Mouse (Mus musculus) spleen, postnatal 14 days (tissue): ENCODE measurements at regions not wholly inside any gene's neighbourhood (a gene's known extent, or its start where the extent isn't known, plus 50 kb on each side); places are given as distances from the start of the nearest gene placed in this dataset.
"Not testable (repeated sequence)": the region's sequence is repeated elsewhere in the genome, so short reads cannot be mapped to it uniquely, and the experiment has no call there.

ENCODE experiments used
- DNase-seq, 2 experiments: peaks; one replicate each; pipeline ENCODE4 v3.0.0; 2021 to 2022; ENCODE audit warnings: low spot score in 2 of 2

DNA sequence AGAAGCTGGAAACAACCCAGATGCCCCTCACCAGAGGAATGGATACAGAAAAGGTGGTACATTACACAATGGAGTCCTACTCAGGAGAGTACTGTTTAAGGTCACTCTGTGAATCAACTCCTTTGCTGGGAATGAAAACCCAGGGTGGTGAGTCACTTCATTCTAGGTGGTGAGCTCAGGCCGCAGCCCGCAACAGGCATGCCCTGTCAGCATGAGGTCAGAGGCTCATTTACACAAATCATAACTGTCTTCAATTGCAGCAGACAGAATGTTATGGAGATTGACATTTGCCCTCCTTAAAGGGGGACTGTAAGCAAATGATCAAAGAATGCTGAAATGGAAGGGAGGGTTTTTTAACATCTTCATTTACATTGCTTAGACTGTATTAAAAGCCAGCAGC is 405.1 kb downstream of the Gja1 start:
- no peak for DNase-seq

- no peak for DNase-seq
These were observed 406.8 kb downstream of the Gja1 start for GRCm38 (mm10) chr10:56783941-56784340.

DNA sequence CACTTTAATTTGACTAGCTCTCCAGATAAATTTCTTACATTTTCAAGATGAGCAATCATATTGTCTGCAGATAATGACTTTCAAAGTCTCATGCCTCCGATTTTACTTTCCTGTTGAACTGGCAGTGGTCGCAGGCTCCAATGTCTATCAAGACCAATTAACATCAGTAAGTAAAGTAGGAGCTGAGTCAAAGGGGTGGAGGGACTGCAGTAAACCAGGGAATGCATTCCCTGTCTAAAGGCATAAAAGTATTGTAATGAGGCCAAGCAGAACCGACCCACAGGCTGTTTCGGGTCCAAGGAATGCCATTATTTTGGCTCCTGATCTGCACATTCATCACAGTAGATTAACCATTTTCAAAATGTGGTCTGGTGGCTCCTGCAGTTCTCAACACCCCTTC is 411.0 kb downstream of the Gja1 start:
- no peak for DNase-seq

DNA sequence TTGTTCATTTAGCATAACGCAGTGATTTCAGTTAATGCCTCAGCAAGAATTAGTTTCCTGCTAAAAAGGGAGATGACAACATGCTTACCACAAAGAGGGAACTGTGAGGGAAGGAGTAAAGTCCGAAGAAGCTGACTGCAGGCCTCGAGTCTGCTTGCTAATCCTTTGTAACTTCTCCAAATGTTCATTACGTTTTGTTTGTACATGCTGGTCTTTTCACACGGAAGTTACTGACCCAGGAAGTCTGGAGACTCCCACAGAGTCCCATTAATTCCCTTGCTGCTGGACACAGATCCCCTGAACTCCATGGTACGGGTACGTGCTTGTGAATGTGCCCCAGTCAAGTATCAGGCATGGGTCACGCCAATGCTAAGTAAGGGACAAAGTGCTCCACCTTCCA is 415.9 kb downstream of the Gja1 start:
- DNase-seq = no peak

- DNase-seq = no peak
These were observed 418.3 kb downstream of the Gja1 start for GRCm38 (mm10) chr10:56795396-56795795.

GRCm38 (mm10) chr10:56799307-56799706 is 422.2 kb downstream of the Gja1 start:
- no peak for DNase-seq

GRCm38 (mm10) chr10:56799745-56800144 is 422.6 kb downstream of the Gja1 start:
- no peak for DNase-seq

GRCm38 (mm10) chr10:56809006-56809405 is 431.9 kb downstream of the Gja1 start:
- no peak for DNase-seq

- DNase-seq = no peak
These were observed 445.0 kb downstream of the Gja1 start for GRCm38 (mm10) chr10:56822158-56822557.

DNA sequence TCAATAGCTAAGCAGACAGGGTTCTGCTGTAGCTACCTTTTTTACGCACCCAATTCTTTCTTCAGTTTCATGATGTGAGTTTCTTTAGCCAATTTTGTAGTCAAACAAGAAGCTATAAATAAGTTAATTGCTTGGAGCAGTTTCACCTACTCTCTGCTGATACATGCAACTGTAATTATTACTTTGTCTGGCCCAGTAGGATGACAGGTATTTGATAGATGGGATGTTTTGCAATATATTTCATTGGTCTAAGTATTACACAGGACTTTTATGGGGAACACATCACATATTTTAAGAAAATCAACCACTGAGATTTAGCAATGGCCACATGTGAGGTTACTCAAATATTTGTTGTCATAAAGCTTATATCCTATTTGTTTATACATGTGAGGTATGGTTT is 454.2 kb downstream of the Gja1 start:
- no peak for DNase-seq

- DNase-seq = no peak
These were observed 454.8 kb downstream of the Gja1 start for GRCm38 (mm10) chr10:56831966-56832365.

- no peak for DNase-seq
These were observed 459.0 kb downstream of the Gja1 start for GRCm38 (mm10) chr10:56836130-56836529.

GRCm38 (mm10) chr10:56839006-56839495 is 461.9 kb downstream of the Gja1 start:
- DNase-seq = no peak

GRCm38 (mm10) chr10:56839545-56839944 is 462.4 kb downstream of the Gja1 start:
- no peak for DNase-seq

- DNase-seq = no peak
These were observed 463.6 kb downstream of the Gja1 start for GRCm38 (mm10) chr10:56840732-56841131.

- no peak for DNase-seq
These were observed 464.4 kb downstream of the Gja1 start for GRCm38 (mm10) chr10:56841486-56841885.

DNA sequence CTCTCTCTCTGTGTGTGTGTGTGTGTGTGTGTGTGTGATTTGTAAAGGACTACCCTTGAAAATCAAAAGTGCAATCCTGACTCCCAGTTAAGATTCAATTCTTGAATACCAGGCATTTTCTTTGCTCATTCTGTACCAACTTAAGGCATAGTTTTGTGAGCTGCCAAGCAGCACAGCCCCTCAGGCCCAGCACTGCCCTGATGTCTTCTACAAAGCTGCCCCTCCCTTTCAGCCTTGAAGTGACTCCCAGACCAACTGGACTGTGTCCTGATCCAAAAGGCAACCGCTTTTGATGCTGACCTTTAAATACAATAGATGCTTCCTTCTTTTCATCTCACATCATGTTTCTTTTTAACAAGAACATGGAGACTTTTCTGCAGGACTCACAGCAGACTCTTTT is 464.8 kb downstream of the Gja1 start:
- no peak for DNase-seq

DNA sequence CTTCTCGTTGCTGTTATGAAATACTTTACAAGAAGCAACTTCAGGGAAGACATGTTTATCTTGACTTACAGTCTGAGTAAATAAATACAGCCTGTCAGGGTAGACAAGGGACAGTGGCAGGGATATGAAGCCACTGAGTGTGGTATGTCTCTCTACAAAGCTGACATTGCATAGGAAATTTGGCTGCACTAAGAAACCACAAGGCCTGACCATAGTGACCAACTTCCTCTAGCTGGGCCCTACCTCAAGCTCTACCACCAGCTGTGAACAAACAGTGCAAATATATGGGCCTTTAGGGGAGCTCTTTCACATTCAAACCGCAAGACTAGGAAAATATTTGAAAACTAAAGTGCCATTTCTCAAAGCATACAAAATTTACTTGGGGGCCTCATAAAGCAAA is 475.4 kb downstream of the Gja1 start:
- no peak for DNase-seq

GRCm38 (mm10) chr10:56856186-56856585 is 479.1 kb downstream of the Gja1 start:
- no peak for DNase-seq

DNA sequence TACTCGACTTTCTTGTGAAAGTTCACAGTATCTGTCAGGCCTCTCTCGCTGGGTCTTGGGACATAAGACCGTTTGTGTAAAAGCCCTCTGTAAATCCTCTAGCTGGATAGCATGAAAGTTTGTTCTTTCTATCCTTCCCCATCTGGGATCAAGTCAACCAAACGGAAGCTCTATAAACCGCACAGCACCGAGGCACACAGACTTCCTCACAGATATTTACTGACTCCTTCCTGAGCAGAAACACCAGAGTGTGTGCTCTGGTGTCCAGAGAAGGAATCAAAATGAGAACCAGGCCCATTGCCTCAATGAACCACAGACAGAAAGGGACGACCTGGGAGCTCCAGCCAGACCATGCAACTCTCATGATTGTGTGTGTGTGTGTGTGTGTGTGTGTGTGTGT is 502.6 kb downstream of the Gja1 start:
- no peak for DNase-seq

GRCm38 (mm10) chr10:56880154-56880591 is 503.0 kb downstream of the Gja1 start:
- DNase-seq = no peak

- no peak for DNase-seq
These were observed 507.6 kb downstream of the Gja1 start for GRCm38 (mm10) chr10:56884456-56885410.

- DNase-seq = not testable (repeated sequence)
These were observed 514.4 kb downstream of the Gja1 start for GRCm38 (mm10) chr10:56891530-56891929.
